Mouse (Mus musculus): ENCODE results near the gene Irf6. TPM values are rescaled to one million over a fixed set of nuclear protein-coding genes. Genes with fewer than 3 reads are reported as not detected.

Irf6 gene
- 1 to 10 TPM; 7.3 to 9.3 TPM for polyA plus RNA-seq (2017; shearing (Covaris generic))

GRCm38 (mm10) chr1:193152872-193153271 lies at the start of gene Irf6:
TSS of gene Irf6 (plus strand) at chr1:193153111.
- peak; percentile 97 for ATAC-seq

- ATAC-seq = no peak
These were observed 40.8 kb upstream of the Irf6 start for GRCm38 (mm10) chr1:193112093-193112492.

- no peak for ATAC-seq
These were observed 30.1 kb upstream of the Irf6 start for GRCm38 (mm10) chr1:193122793-193123192.

- ATAC-seq = no peak
These were observed 29.6 kb upstream of the Irf6 start for GRCm38 (mm10) chr1:193123290-193123689.

- ATAC-seq = no peak
These were observed 27.1 kb upstream of the Irf6 start for GRCm38 (mm10) chr1:193125835-193126234.

- no peak for ATAC-seq
These were observed 24.9 kb upstream of the Irf6 start for GRCm38 (mm10) chr1:193128055-193128454.

GRCm38 (mm10) chr1:193129321-193129720 lies 23.6 kb upstream of the Irf6 start:
- no peak for ATAC-seq

- ATAC-seq = peak; percentile 80
These were observed 23.0 kb upstream of the Irf6 start, which contains the start of gene Diexf for GRCm38 (mm10) chr1:193129786-193130455. TSS of gene Diexf (minus strand) at chr1:193130272.

GRCm38 (mm10) chr1:193130456-193130825 lies 22.5 kb upstream of the Irf6 start:
- peak; percentile 18 for ATAC-seq

GRCm38 (mm10) chr1:193130839-193131238 lies 22.1 kb upstream of the Irf6 start:
- peak; percentile 73 for ATAC-seq

- no peak for ATAC-seq
These were observed 21.5 kb upstream of the Irf6 start for GRCm38 (mm10) chr1:193131311-193131948.

GRCm38 (mm10) chr1:193132385-193132784 lies 20.5 kb upstream of the Irf6 start:
- no peak for ATAC-seq

GRCm38 (mm10) chr1:193133726-193134125 lies 19.2 kb upstream of the Irf6 start:
- no peak for ATAC-seq

GRCm38 (mm10) chr1:193138087-193138486 lies 14.8 kb upstream of the Irf6 start:
- ATAC-seq = no peak

GRCm38 (mm10) chr1:193138669-193139068 lies 14.2 kb upstream of the Irf6 start:
- ATAC-seq = peak; percentile 23

- no peak for ATAC-seq
These were observed 11.8 kb upstream of the Irf6 start for GRCm38 (mm10) chr1:193141118-193141517.

GRCm38 (mm10) chr1:193142517-193143062 lies 10.3 kb upstream of the Irf6 start:
- no peak for ATAC-seq

GRCm38 (mm10) chr1:193144516-193144915 lies 8.4 kb upstream of the Irf6 start:
- ATAC-seq = no peak

GRCm38 (mm10) chr1:193145101-193145500 lies 7.8 kb upstream of the Irf6 start:
- no peak for ATAC-seq

GRCm38 (mm10) chr1:193146416-193146815 lies 6.5 kb upstream of the Irf6 start:
- ATAC-seq = peak; percentile 68

GRCm38 (mm10) chr1:193149231-193149630 lies 3.7 kb upstream of the Irf6 start:
- ATAC-seq = no peak

- ATAC-seq = no peak
These were observed 1.8 kb upstream of the Irf6 start for GRCm38 (mm10) chr1:193151134-193151533.

GRCm38 (mm10) chr1:193153561-193153960 lies 650 bp downstream of the Irf6 start:
- no peak for ATAC-seq

Data from CD4-positive, CD25-positive, alpha-beta regulatory T cell, adult 4 months (primary cell).